Mouse (Mus musculus) hindbrain, embryonic 14.5 days (tissue): ENCODE data around the gene Larp4b. TPM values are rescaled to one million over a fixed set of nuclear protein-coding genes. Genes with fewer than 3 reads are reported as not detected.

Experiments used
- ATAC-seq: fragments of 200-750 bp; cut with Nextera tagmentation; 2 replicates; pipeline ENCODE4 v1.8.0; 2017; ENCODE audit warnings: moderate number of reproducible peaks, mild to moderate bottlenecking, moderate TSS enrichment, moderate library complexity; ENCODE audit not compliant: low FRiP score
- DNase-seq: peaks from one replicate; pipeline ENCODE4 v3.0.0-alpha.2; 2015; ENCODE audit warnings: low spot score
- H3K27ac ChIP-seq: fragments of 300-500 bp; sonication (generic); 2 replicates; pipeline ENCODE4 v1.5.1; 2014; ENCODE audit warnings: mild to moderate bottlenecking, moderate library complexity
- H3K27me3 ChIP-seq: fragments of 300-500 bp; sonication (generic); 2 replicates; pipeline ENCODE4 v1.6.1; 2014; ENCODE audit warnings: mild to moderate bottlenecking, low read length, mixed read lengths; ENCODE audit not compliant: control insufficient read depth, insufficient read depth
- H3K36me3 ChIP-seq: fragments of 300-500 bp; sonication (generic); replicated peaks from 2 replicates; pipeline ENCODE4 v1.6.1; 2014; ENCODE audit not compliant: control insufficient read depth, insufficient read depth
- H3K4me1 ChIP-seq: fragments of 300-500 bp; sonication (generic); replicated peaks from 2 replicates; pipeline ENCODE4 v1.6.1; 2014; ENCODE audit warnings: antibody characterized with exemption, low read length, mixed read lengths; ENCODE audit not compliant: control insufficient read depth, insufficient read depth
- H3K4me2 ChIP-seq: fragments of 300-500 bp; sonication (generic); replicated peaks from 2 replicates; pipeline ENCODE4 v1.6.1; 2014; ENCODE audit warnings: mild to moderate bottlenecking, moderate library complexity
- H3K4me3 ChIP-seq: fragments of 300-500 bp; sonication (generic); replicated peaks from 2 replicates; pipeline ENCODE4 v1.5.1; 2014; ENCODE audit warnings: mild to moderate bottlenecking, low read length
- H3K9ac ChIP-seq: fragments of 300-500 bp; sonication (generic); 2 replicates; pipeline ENCODE4 v1.6.1; 2014
- H3K9me3 ChIP-seq: fragments of 300-500 bp; sonication (generic); 2 replicates; pipeline ENCODE4 v1.6.1; 2016; ENCODE audit warnings: low read length; ENCODE audit not compliant: control insufficient read depth
- WGBS: fragments of 180-500 bp; shearing (Covaris S2); extraction: QIAGEN DNeasy Blood & Tissue Kit; methylation state at CpG from one replicate; pipeline ENCODE4 v1.1.7; 2014; 5-methylcytosine and 5-hydroxymethylcytosine counted together
- polyA plus RNA-seq: library from polyadenylated mRNA; unstranded; fragments of >200 nt; fragmentation: Nextera tagmentation; extraction: Ambion mirVana; gene quantifications from 2 replicates; pipeline ENCODE4 v1.2.1, GENCODE M21; 2014

The Larp4b gene
- polyA plus RNA-seq, 1 experiment from 2014 or later = 48.0 TPM

DNA sequence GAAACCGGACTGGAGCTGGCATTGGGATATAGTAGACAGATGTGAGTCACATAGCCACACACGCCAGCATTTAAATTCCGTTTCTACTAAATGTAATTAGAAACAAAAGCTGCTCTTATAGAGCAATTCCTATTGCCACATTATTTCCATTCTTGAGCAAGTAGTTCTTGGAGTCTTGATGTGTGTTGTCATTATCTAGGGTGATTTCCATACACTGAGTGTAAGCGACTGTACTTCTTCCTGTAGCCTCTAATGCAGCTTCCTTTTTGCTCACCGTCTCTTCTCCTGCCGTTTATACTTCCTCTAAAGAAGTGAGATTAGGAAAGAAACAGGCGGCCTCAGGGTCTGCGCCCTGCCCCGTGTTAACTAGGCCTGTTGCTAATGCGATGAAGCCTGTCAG is 65.6 kb downstream of the Larp4b start:
- H3K27me3 ChIP-seq = no peaks in the 10 kb centered on the region
- H3K4me3 ChIP-seq = no peak overlapping the region
- DNase-seq (no peak), ATAC-seq (no peak)
- 95% methylated on average over 10 of the region's 10 CpGs for WGBS
- peaks cover 68% of the 10 kb centered on the region for H3K36me3 ChIP-seq
- H3K4me1 ChIP-seq = no peaks in the 10 kb centered on the region
- H3K9ac ChIP-seq = no peak overlapping the region
- H3K27ac ChIP-seq = no peak overlapping the region
- H3K4me2 ChIP-seq = no peak overlapping the region
- no peaks in the 10 kb centered on the region for H3K9me3 ChIP-seq

DNA sequence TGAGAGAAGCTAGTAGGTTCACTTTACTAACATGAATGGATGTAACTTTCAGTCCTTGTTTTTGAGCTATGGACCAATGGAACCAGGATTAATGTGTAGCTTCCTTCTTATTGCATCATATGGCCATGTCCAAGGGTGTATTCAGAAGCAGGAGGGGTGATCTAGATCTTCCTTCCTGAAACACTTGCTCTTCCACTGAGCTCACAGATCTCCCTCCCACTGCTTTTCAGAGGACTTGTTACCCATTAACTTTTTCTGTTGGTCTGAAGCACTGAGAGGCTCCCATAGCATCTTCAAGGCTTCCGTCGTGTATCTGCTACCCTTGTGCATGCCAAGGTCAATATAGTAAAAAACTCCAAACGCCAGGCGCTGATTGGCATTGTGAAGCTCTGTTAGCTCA is 69.2 kb downstream of the Larp4b start:
- 95% methylated on average over 4 of the region's 4 CpGs for WGBS
- Histone ChIP-seq H3K4me1 (no peaks in the 10 kb centered on the region), H3K4me2 (no peak overlapping the region), H3K27me3 (no peaks in the 10 kb centered on the region), H3K9ac (no peak overlapping the region), H3K36me3 (peaks cover 83% of the 10 kb centered on the region), H3K4me3 (no peak overlapping the region), H3K9me3 (no peaks in the 10 kb centered on the region), H3K27ac (no peak overlapping the region)
- ATAC-seq (no peak), DNase-seq (no peak)

DNA sequence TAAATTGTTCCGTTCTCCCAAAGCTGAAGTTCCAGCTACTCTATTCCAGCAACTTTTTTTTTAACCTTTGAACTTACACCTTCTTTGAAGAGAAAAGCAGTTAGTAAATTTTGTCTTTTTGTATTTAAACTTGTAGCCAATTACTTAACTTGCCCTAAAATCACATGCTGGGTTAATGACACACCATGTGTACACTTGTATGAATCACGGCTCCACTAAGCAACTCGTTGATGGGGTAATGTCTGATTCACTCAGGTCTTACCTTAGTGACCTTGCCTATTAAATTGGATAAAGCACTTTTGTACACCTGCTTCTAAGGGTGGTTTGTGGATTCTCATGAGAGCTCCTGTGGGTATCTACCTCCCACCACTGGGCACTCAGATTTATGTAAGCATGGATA is 74.2 kb downstream of the Larp4b start:
- whole genome bisulfite sequencing = 90% methylated on average over 3 of the region's 3 CpGs
- no peak overlapping the region for H3K4me2 ChIP-seq
- peaks cover 83% of the 10 kb centered on the region for H3K36me3 ChIP-seq

DNA sequence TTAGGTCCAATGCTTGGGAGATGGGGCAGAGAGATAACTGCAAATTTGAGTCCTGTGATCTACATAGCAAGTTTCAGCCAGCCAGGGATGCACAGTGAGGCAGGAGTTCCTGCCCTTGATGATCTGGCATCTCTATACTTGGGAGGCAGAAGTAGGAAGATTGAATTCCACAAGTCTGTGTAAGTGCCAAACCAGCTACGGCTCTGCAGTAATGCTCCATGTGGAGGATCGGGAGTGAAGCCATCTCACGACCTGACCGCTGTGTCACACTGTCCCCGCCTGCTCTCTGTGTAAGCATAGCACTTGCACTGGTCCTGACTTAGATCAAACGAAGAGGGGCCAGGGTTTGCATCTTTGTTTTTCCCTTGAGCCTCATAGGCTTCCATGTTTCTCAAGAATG is 75.9 kb downstream of the Larp4b start:
- H3K9me3 ChIP-seq = no peaks in the 10 kb centered on the region
- H3K4me1 ChIP-seq = no peaks in the 10 kb centered on the region
- H3K4me2 ChIP-seq = no peak overlapping the region
- WGBS = 92% methylated on average over 6 of the region's 6 CpGs
- no peak for ATAC-seq
- no peak overlapping the region for H3K4me3 ChIP-seq
- no peak overlapping the region for H3K9ac ChIP-seq
- H3K36me3 ChIP-seq = peaks cover 91% of the 10 kb centered on the region
- DNase-seq = no peak
- H3K27me3 ChIP-seq = no peaks in the 10 kb centered on the region
- no peak overlapping the region for H3K27ac ChIP-seq

More for the DNA sequence above, 74.2 kb downstream of the Larp4b start:
- DNase-seq = no peak
- Histone ChIP-seq H3K9me3 (no peaks in the 10 kb centered on the region), H3K4me3 (no peak overlapping the region), H3K4me1 (no peaks in the 10 kb centered on the region), H3K27me3 (no peaks in the 10 kb centered on the region), H3K27ac (no peak overlapping the region), H3K9ac (no peak overlapping the region)
- no peak for ATAC-seq

DNA sequence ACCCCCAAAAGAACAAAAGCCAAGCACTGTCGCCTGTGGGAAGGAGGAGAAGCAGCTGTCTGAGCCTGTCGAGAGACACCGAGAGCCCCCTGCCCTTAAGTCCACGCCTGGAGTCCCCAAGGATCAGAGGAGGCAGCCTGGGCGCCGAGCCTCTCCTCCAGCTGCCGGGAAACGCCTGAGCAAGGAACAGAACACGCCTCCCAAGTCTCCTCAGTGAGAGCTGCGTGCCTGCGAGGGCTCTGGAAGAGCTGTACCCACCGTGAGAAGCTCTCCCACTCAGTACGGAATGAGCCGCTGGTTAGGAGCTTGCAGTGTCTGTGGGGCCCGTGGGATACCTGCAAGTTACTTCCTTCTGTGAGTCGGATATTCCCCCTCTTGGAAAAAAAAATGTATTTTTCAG is 77.0 kb downstream of the Larp4b start:
- Histone ChIP-seq H3K4me3 (no peak overlapping the region), H3K4me1 (no peaks in the 10 kb centered on the region), H3K4me2 (no peak overlapping the region), H3K27ac (no peak overlapping the region), H3K27me3 (no peaks in the 10 kb centered on the region), H3K9me3 (no peaks in the 10 kb centered on the region), H3K9ac (no peak overlapping the region), H3K36me3 (peaks cover 86% of the 10 kb centered on the region)
- DNase-seq = no peak
- no peak for ATAC-seq
- 88% methylated on average over 16 of the region's 16 CpGs for WGBS

DNA sequence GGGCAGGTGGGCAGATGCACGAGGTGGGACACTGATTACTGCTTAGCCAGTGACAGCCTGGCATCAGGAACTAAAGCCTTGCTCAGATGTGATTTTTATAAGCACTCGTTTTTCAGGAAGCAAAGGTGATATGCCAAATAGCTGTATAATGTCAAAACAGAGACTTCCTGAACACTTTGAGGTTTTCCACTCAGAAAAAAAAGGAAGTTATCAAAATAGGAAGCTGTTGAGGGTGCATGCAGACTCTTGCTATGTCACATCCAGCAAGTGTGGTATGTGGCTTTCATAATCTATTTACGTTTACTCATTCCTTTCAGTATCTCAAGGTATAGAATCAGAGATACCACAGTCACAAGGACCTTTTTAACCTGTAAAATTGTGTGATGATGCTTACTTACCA is 79.7 kb downstream of the Larp4b start:
- H3K4me2 ChIP-seq = no peak overlapping the region
- no peak overlapping the region for H3K27ac ChIP-seq
- H3K36me3 ChIP-seq = peaks cover 60% of the 10 kb centered on the region
- H3K9me3 ChIP-seq = no peaks in the 10 kb centered on the region
- no peak overlapping the region for H3K4me3 ChIP-seq
- H3K27me3 ChIP-seq = no peaks in the 10 kb centered on the region
- ATAC-seq (no peak), DNase-seq (no peak)
- WGBS = 81% methylated on average over 3 of the region's 3 CpGs
- H3K9ac ChIP-seq = no peak overlapping the region
- no peaks in the 10 kb centered on the region for H3K4me1 ChIP-seq

DNA sequence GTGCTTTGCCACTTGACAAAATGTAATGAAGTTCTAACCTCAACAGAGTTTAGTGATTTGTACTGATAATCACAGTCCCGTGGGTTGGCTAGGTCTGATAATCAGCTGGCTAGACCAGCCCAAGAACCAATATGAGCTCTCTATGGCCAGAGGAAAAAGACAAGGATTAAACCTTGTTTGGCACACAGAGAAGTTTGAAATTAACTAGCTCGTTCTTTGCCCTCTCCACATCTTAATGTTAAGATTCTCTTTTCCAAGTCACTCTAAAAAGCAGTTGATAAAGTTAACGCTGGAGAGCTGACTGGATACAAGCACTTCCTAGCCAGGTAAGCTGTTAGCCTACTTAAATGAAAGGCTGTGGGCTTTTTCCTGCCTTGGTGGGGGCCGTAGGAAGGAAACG is 81.5 kb downstream of the Larp4b start:
- DNase-seq = no peak
- no peak for ATAC-seq
- Histone ChIP-seq H3K27ac (no peak overlapping the region), H3K9me3 (no peaks in the 10 kb centered on the region), H3K36me3 (peaks cover 43% of the 10 kb centered on the region), H3K4me1 (no peaks in the 10 kb centered on the region), H3K27me3 (no peaks in the 10 kb centered on the region), H3K4me2 (no peak overlapping the region), H3K9ac (no peak overlapping the region), H3K4me3 (no peak overlapping the region)
- 95% methylated on average over 5 of the region's 5 CpGs for WGBS

DNA sequence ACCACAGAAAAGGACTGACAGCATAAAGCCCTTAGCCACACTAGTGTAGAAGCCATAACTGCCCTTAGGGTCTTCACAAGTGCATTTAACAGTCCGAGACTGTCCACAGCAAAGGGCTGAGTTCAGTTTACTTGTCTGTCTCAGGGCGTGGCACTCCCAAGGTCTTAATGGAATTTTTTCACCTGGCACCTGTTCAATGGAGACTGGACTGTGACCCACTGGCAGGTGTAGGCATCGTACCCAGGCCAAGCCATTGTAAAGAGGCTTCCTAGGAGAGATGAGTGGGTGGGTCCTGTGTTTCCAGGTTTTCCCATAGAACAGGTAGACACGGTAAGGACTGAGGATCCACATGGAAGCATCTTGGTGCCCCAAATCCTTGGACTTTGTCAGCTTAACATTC is 84.6 kb downstream of the Larp4b start:
- no peak for ATAC-seq
- WGBS = 96% methylated on average over 4 of the region's 4 CpGs
- no peak overlapping the region for H3K4me2 ChIP-seq
- no peaks in the 10 kb centered on the region for H3K4me1 ChIP-seq
- H3K9me3 ChIP-seq = no peaks in the 10 kb centered on the region
- DNase-seq = no peak
- H3K36me3 ChIP-seq = peaks cover 14% of the 10 kb centered on the region
- no peak overlapping the region for H3K4me3 ChIP-seq
- H3K27ac ChIP-seq = no peak overlapping the region
- no peak overlapping the region for H3K9ac ChIP-seq
- no peaks in the 10 kb centered on the region for H3K27me3 ChIP-seq

DNA sequence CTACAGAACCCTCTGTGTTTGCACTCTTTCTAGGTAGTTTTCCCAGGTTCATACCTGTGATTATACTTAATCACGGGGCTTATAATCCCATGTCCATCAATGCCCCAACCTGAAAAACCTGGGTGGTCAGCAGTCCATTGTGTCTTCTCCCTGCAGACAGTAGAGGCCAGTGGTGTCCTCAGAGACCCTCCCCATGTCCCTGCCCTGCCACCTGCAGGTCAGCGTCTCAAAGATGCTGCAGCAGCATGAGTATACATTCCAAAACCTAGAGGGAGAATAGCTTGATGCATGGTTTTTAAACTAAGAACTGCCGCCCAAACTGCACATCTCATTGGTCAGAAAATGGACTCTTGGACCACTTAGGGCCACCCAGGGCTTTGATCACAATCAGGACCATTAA is 85.0 kb downstream of the Larp4b start:
- Histone ChIP-seq H3K27ac (no peak overlapping the region), H3K4me1 (no peaks in the 10 kb centered on the region), H3K27me3 (no peaks in the 10 kb centered on the region), H3K9me3 (no peaks in the 10 kb centered on the region), H3K4me2 (no peak overlapping the region), H3K36me3 (peaks cover 10% of the 10 kb centered on the region), H3K9ac (no peak overlapping the region), H3K4me3 (no peak overlapping the region)
- DNase-seq (no peak), ATAC-seq (no peak)
- WGBS = 70% methylated on average over 3 of the region's 3 CpGs

DNA sequence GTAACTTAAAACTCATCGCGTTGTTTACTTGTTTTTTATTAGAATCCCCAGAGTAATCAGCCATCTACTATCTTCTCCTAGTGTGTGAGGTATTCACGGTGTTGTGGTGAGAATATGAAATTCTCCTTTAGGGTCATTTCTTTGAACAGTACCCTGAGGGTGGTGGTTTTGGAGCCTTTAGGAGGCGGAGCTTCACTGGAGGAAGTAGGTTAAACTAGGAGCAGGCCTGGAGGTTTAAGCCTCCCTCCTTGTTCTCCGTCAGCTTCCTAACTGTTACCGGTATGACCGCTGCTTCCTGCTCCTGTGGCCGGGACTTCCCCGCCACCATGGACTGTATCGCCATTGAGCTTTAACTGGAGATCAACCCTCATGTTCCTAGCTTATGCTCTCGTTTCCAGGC is 86.5 kb downstream of the Larp4b start:
- Histone ChIP-seq H3K9me3 (no peaks in the 10 kb centered on the region), H3K4me2 (no peak overlapping the region), H3K36me3 (peaks cover under 1% of the 10 kb centered on the region; the same call in 1 of the 2 replicates), H3K27me3 (no peaks in the 10 kb centered on the region), H3K4me1 (no peaks in the 10 kb centered on the region), H3K4me3 (no peak overlapping the region), H3K9ac (no peak overlapping the region), H3K27ac (no peak overlapping the region)
- no peak for ATAC-seq
- whole genome bisulfite sequencing = 58% methylated on average over 11 of the region's 11 CpGs
- DNase-seq = no peak
